Mouse (Mus musculus) MN1 (cell line): Measurements from ENCODE around the gene H1fnt.

Source experiments
- DNase-seq: peaks from one replicate; pipeline ENCODE4 v3.0.0-alpha.2; 2016; ENCODE audit warnings: low spot score

H1fnt gene

DNA sequence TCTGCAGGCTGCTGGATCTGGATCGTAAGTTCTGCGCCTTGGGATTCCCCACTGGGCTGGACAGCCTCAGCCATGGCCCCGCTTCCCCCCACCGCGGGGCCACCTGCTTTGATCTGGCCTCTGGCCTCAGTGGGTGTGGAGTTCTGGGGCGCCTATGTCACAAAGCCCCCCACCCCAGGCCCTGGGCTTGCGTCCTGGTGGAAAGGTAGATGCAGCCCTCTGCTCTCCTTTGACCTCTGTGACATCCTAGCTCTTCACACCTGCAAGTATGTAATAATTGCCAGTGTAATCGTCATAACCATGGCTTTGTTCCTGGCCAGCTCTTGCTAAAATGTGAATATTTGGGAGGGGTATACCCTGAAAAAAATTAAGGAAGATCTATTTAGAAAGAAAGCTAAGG lies at the start of gene H1fnt:
H1fnt (minus strand) TSS at position 101 of the 400 bp plus-strand sequence.
- no peak for DNase-seq

GRCm38 (mm10) chr15:98295628-98296551 lies 38.8 kb upstream of the H1fnt start, which contains the start of gene Zfp641:
TSS of gene Zfp641 (minus strand) at chr15:98296161.
- no peak for DNase-seq

GRCm38 (mm10) chr15:98293651-98294050 lies 36.6 kb upstream of the H1fnt start:
- no peak for DNase-seq

DNA sequence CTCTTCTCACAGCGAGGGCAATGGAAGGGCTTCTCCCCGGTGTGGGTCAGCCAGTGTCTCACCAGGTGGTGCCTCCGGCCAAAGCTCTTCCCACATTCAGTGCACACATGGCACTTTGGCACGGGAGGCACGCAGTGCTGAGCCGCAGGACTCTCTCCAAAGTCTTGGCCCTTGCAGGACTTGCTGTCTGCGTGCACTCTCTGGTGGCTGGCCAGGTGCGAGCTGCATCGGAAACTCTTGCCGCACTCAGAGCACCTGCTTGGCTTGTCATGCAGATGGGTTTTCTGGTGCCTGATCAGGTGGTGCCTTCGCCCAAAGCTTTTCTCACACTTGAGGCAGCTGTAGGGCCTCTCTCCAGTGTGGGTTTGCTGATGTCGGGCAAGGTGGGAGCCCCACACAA lies 31.5 kb upstream of the H1fnt start:
- DNase-seq, result no peak

DNA sequence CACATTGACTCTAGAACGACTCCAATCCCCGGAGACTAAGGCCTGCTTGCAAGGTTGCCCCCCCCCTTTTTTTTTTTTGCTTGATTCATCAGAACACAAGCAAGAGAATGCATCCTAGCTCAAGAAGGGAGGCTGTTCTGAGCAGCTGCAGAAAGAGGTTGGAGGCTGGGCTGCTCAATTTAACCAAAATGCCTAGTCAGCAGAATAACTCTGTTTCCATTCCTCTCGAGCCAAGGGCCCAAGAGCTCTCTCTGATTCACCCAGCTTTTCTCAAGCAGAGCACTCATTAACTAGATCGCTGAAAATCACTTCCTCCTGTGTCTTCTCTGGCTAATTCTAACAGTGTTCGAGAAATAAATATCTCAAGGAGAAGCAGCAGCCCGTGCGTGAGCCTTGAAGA lies 29.3 kb upstream of the H1fnt start:
- DNase-seq, result no peak

- DNase-seq, result no peak
Measured at GRCm38 (mm10) chr15:98257776-98258175, 683 bp upstream of the H1fnt start.

GRCm38 (mm10) chr15:98256271-98256670 lies 822 bp downstream of the H1fnt start:
- DNase-seq, result no peak

- DNase-seq, result no peak
Measured at GRCm38 (mm10) chr15:98235442-98235841, 21.7 kb downstream of the H1fnt start.

- no peak for DNase-seq
Measured at GRCm38 (mm10) chr15:98234350-98234749, 22.7 kb downstream of the H1fnt start, which contains the start of gene Olfr286. TSS of gene Olfr286 (minus strand) at chr15:98234450.

DNA sequence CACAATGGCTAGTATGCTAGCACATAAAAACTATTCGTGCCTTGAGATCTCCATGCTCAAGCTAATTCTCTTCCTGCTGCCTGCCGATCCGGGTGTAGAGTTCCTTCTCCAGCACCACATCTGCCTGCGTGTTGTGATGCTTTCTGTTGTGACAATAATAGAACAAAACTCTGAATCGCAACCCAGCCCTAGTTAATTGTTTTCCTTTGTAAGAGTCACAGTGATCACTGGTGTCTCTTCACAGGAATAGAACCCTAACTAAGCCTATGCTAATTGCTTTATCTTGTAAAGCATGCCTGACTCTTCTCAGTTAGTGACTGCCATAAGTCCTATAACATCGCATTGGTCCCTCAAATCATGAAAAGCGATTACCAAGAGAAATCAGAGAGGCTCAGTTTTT lies 31.0 kb downstream of the H1fnt start:
- no peak for DNase-seq

- no peak for DNase-seq
Measured at GRCm38 (mm10) chr15:98225610-98226009, 31.5 kb downstream of the H1fnt start.

- DNase-seq, result no peak
Measured at GRCm38 (mm10) chr15:98222377-98222776, 34.7 kb downstream of the H1fnt start.

DNA sequence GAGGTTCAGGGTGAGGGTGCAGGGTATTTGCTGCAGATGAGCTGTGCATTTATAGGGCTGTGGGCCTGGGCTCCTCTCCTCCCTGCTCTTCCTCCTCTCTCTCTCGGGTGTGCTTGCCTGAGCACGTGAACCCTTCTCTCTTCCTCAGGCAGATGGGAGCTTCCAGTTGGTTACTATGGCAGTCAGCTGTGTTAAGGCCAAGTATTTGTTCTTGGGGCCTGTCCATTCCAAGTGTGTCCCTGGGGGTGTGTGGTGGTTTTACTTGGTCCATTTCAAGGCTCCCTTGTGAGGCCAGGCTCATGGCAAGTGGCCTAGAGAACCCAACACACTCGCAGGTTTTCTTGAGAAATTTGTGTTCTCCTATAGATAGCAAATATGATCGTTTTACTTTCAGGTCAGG lies 36.2 kb downstream of the H1fnt start, which contains the start of the genes Gm44579 and Olfr287:
Gm44579 (minus strand) TSS at position 101 of the 400 bp plus-strand sequence.
Olfr287 (minus strand) TSS at position 180 of the 400 bp plus-strand sequence.
- DNase-seq, result no peak

DNA sequence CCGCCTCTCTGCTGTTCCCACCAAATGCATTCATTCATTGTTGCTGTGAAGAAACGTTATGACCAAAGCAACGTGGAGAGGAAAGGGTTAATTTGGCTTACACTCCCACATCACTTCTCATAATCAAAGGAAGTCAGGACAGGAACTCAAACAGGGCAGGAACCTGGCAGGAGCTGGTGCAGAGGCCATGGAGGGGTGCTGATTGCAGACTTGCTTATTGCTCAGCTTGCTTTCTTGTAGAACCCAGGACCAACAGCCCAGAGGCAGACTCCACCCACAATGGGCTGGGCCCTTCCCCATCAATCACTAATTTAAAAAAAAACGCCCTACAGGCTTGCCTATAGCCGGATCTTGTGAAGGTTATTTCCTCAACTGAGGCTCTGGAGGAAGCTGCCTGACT lies 43.0 kb downstream of the H1fnt start:
- no peak for DNase-seq

DNA sequence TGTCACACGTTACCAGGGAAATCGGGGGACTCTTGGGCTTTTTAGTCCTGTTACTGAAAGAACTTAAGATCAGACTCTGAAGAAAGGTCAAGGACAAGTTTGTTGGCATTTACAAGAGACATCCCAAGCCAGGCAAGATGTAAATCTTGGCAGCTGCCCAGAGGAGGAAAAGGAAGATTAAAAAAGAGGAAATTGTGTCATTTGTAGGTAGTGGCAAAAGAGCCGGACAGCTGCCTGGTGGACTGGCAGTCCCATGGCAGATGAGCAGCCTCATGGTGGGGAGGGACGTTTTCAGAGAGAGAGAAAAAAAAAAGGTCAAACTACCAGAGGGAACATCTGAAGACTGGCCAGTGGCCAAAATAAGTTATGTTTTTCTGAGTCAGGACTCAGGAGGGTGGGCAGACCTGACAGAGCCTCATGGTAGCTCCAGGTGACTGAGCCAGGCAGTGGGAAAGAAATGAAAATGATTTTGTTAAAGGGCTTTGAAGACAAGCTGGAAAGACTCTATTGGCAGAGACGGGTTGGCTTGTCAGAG lies 43.7 kb downstream of the H1fnt start:
- DNase-seq, result no peak

- no peak for DNase-seq
Measured at GRCm38 (mm10) chr15:98209676-98210075, 47.4 kb downstream of the H1fnt start.
